Comparison of ENCODE assay signal across 10 mouse cellular contexts in genomic region chr13:109922228-109922627, GRCm38 (mm10).
DNase-seq lines count a peak whose midpoint lies in the region; ATAC-seq lines count a peak whose summit lies in the region.
"Had no signal": no experiment of that assay in that cellular context is flagged by ENCODE, and none has a peak within 500 bp of the region (broad histone marks: within the 10 kb centered on the region; RNA-seq: fewer than 3 reads in every experiment).

No protein-coding gene starts in this region.

- no peaks in the 10 kb centered on the region for H3K27me3 ChIP-seq in embryonic facial prominence, embryonic 11.5 days (ENCODE audit: control insufficient read depth, insufficient read depth, low read length)
- no peaks in the 10 kb centered on the region for H3K27me3 ChIP-seq in embryonic facial prominence, embryonic 10.5 days (replicated peaks; ENCODE audit: low read depth, poor library complexity, severe bottlenecking)
- H3K27me3 ChIP-seq in forebrain, embryonic 16.5 days (replicated peaks; ENCODE audit: control insufficient read depth, insufficient read depth, low read length), result no peaks in the 10 kb centered on the region
- H3K27me3 ChIP-seq: heart, embryonic 13.5 days; neural tube, embryonic 12.5 days had no signal

- no peak overlapping the region for H3K4me3 ChIP-seq in embryonic facial prominence, embryonic 11.5 days (ENCODE audit: low read depth, low read length)
- H3K4me3 ChIP-seq in embryonic facial prominence, embryonic 10.5 days, result no peak overlapping the region
- H3K4me3 ChIP-seq in forebrain, embryonic 16.5 days (replicated peaks; ENCODE audit: low read length), result no peak overlapping the region
- H3K4me3 ChIP-seq: heart, embryonic 13.5 days; neural tube, embryonic 12.5 days had no signal

- H3K27ac ChIP-seq in embryonic facial prominence, embryonic 11.5 days (replicated peaks; ENCODE audit: low read depth, low read length), result no peak overlapping the region
- no peak overlapping the region for H3K27ac ChIP-seq in embryonic facial prominence, embryonic 10.5 days (replicated peaks)
- no peak overlapping the region for H3K27ac ChIP-seq in forebrain, embryonic 16.5 days (ENCODE audit: low read length)
- H3K27ac ChIP-seq: neural tube, embryonic 12.5 days had no signal

- H3K4me2 ChIP-seq in embryonic facial prominence, embryonic 11.5 days (ENCODE audit: low read depth, low read length), result no peak overlapping the region
- no peak overlapping the region for H3K4me2 ChIP-seq in forebrain, embryonic 16.5 days (ENCODE audit: low read length)
- H3K4me2 ChIP-seq: heart, embryonic 13.5 days; neural tube, embryonic 12.5 days had no signal

- peak; percentile 87 for DNase-seq in embryonic facial prominence, embryonic 11.5 days (ENCODE audit: low spot score)
- DNase-seq in embryonic facial prominence, embryonic 10.5 days (ENCODE audit: low spot score), result no peak
- peak; percentile 66 for DNase-seq in right cerebral cortex, adult 18-20 months
- DNase-seq in right cerebral cortex, postnatal 36 days (ENCODE audit: low spot score in 2 of 2), result no peak
- DNase-seq in layer of hippocampus, adult 9-11 months, result peak; percentile 57
- peak; percentile 53 to 64 for DNase-seq in natural killer cell, adult 2 months (ENCODE audit: low spot score in 2 of 2)

- H3K9me3 ChIP-seq in embryonic facial prominence, embryonic 11.5 days (replicated peaks; ENCODE audit: control insufficient read depth, low read length), result no peaks in the 10 kb centered on the region
- no peaks in the 10 kb centered on the region for H3K9me3 ChIP-seq in embryonic facial prominence, embryonic 10.5 days
- H3K9me3 ChIP-seq in forebrain, embryonic 16.5 days (ENCODE audit: control insufficient read depth, low read length), result no peaks in the 10 kb centered on the region
- H3K9me3 ChIP-seq: heart, embryonic 13.5 days; neural tube, embryonic 12.5 days had no signal

- no peak for ATAC-seq in embryonic facial prominence, embryonic 11.5 days (replicated peaks; ENCODE audit: insufficient number of reproducible peaks, low FRiP score, low TSS enrichment, low read depth)
- ATAC-seq in cerebellum, adult (ENCODE audit: insufficient number of reproducible peaks, low FRiP score, low TSS enrichment), result peak; percentile 47
- peak; percentile 26 for ATAC-seq in forebrain, embryonic 16.5 days

- no peak overlapping the region for H3K9ac ChIP-seq in embryonic facial prominence, embryonic 11.5 days (replicated peaks; ENCODE audit: low read length)
- no peak overlapping the region for H3K9ac ChIP-seq in forebrain, embryonic 16.5 days (replicated peaks; ENCODE audit: low read depth, low read length)
- H3K9ac ChIP-seq: neural tube, embryonic 12.5 days had no signal

- no peaks in the 10 kb centered on the region for H3K36me3 ChIP-seq in embryonic facial prominence, embryonic 11.5 days (replicated peaks; ENCODE audit: control insufficient read depth, insufficient read depth, low read depth, low read length)
- H3K36me3 ChIP-seq in embryonic facial prominence, embryonic 10.5 days (replicated peaks), result no peaks in the 10 kb centered on the region
- no peaks in the 10 kb centered on the region for H3K36me3 ChIP-seq in forebrain, embryonic 16.5 days (ENCODE audit: control insufficient read depth, insufficient read depth)
- H3K36me3 ChIP-seq: heart, embryonic 13.5 days; neural tube, embryonic 12.5 days had no signal

- no peaks in the 10 kb centered on the region for H3K4me1 ChIP-seq in embryonic facial prominence, embryonic 11.5 days (ENCODE audit: control insufficient read depth, insufficient read depth, low read length)
- H3K4me1 ChIP-seq in embryonic facial prominence, embryonic 10.5 days, result peaks cover 8% of the 10 kb centered on the region
- H3K4me1 ChIP-seq in forebrain, embryonic 16.5 days (replicated peaks; ENCODE audit: control insufficient read depth, insufficient read depth, low read length), result peaks cover 7% of the 10 kb centered on the region

- WGBS in embryonic facial prominence, embryonic 11.5 days, result 4% methylated on average over 4 of the region's 4 CpGs
- 5% methylated on average over 4 of the region's 4 CpGs for WGBS in embryonic facial prominence, embryonic 10.5 days
- under 1% methylated on average over 4 of the region's 4 CpGs for WGBS in forebrain, embryonic 16.5 days

Comparison
In these comparisons a context has a peak if more than half of its experiments do, and no peak if none do; other contexts are left out.
1. DNase-seq: peak in embryonic facial prominence, embryonic 11.5 days (single experiment), right cerebral cortex, adult 18-20 months (single experiment), layer of hippocampus, adult 9-11 months (single experiment) and natural killer cell, adult 2 months (2 of 2); none in embryonic facial prominence, embryonic 10.5 days (single experiment) and right cerebral cortex, postnatal 36 days (0 of 2).